Mouse (Mus musculus) intestine, postnatal 0 days (tissue): ENCODE data around the gene Bcan. TPM values are rescaled to one million over a fixed set of nuclear protein-coding genes. Genes with fewer than 3 reads are reported as not detected.

ENCODE experiments used
- ATAC-seq: fragments of 200-750 bp; cut with Nextera tagmentation; 2 replicates; pipeline ENCODE4 v1.8.0; 2017; ENCODE audit warnings: mild to moderate bottlenecking, moderate TSS enrichment, moderate library complexity
- H3K27ac ChIP-seq: fragments of 300-500 bp; sonication (generic); 2 replicates; pipeline ENCODE4 v1.5.1; 2014; ENCODE audit warnings: mild to moderate bottlenecking, low read depth, low read length, moderate library complexity
- H3K27me3 ChIP-seq: fragments of 300-500 bp; sonication (generic); replicated peaks from 2 replicates; pipeline ENCODE4 v1.6.1; 2014; ENCODE audit warnings: low read length, mixed read lengths; ENCODE audit not compliant: control insufficient read depth, insufficient read depth
- H3K36me3 ChIP-seq: fragments of 300-500 bp; sonication (generic); 2 replicates; pipeline ENCODE4 v1.6.1; 2014; ENCODE audit warnings: mild to moderate bottlenecking, moderate library complexity; ENCODE audit not compliant: control insufficient read depth, insufficient read depth
- H3K4me1 ChIP-seq: fragments of 300-500 bp; sonication (generic); replicated peaks from 2 replicates; pipeline ENCODE4 v1.6.1; 2014; ENCODE audit warnings: antibody characterized with exemption, low read length, mixed read lengths; ENCODE audit not compliant: control insufficient read depth, insufficient read depth
- H3K4me2 ChIP-seq: fragments of 300-500 bp; sonication (generic); replicated peaks from 2 replicates; pipeline ENCODE4 v1.6.1; 2014; ENCODE audit warnings: low read depth, mild to moderate bottlenecking, moderate library complexity
- H3K4me3 ChIP-seq: fragments of 300-500 bp; sonication (generic); 2 replicates; pipeline ENCODE4 v1.5.1; 2014; ENCODE audit warnings: low read depth, low read length
- H3K9ac ChIP-seq: fragments of 300-500 bp; sonication (generic); 2 replicates; pipeline ENCODE4 v1.6.1; 2014; ENCODE audit warnings: mild to moderate bottlenecking, low read depth, low read length
- H3K9me3 ChIP-seq: fragments of 300-500 bp; sonication (generic); 2 replicates; pipeline ENCODE4 v1.6.1; 2016; ENCODE audit warnings: mixed run types; ENCODE audit not compliant: control insufficient read depth
- CTCF ChIP-seq: sonication (generic); IDR thresholded peaks from 2 replicates; pipeline ENCODE4 v1.5.1; 2016; ENCODE audit warnings: low read depth, mild to moderate bottlenecking, control low read depth, antibody characterized with exemption, moderate library complexity
- WGBS: fragments of 180-500 bp; shearing (Covaris S2); extraction: QIAGEN DNeasy Blood & Tissue Kit; methylation state at CpG from one replicate; pipeline ENCODE4 v1.1.7; 2014; 5-methylcytosine and 5-hydroxymethylcytosine counted together
- polyA plus RNA-seq: library from polyadenylated mRNA; unstranded; fragments of >200 nt; fragmentation: Nextera tagmentation; extraction: Ambion mirVana; gene quantifications from 2 replicates; pipeline ENCODE4 v1.2.1, GENCODE M21; 2015

Gene Bcan
- polyA plus RNA-seq, 1 experiment from 2014 or later: 0.17 TPM

DNA sequence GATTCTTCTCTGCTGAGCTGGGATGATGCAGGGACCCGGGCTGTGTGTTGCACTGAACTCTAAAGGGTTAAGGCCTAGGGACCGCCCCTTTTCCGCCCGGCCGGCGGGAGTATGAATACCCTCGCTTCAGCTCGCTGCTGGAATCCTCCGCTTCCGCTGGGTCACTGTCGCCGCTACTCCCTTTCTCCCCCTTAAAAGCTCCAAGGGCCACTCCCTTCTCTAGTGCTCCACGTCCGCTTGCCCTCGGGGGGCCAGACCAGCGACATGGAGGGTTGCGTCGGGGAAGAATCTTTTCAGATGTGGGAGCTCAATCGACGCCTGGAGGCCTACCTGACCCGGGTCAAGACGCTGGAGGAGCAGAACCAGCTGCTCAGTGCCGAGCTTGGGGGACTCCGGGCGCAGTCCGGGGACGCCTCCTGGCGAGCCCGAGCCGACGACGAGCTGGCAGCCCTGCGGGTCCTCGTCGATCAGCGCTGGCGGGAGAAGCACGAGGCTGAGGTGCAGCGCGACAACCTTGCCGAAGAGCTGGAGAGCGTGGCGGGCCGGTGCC lies 29.0 kb downstream of the Bcan start, which contains the start of gene Nes:
Gene Nes (plus strand): TSS at position 140 of the 550 bp plus-strand sequence.
- under 1% methylated on average over 44 of the region's 44 CpGs for WGBS
- peak; percentile 25 for ATAC-seq

DNA sequence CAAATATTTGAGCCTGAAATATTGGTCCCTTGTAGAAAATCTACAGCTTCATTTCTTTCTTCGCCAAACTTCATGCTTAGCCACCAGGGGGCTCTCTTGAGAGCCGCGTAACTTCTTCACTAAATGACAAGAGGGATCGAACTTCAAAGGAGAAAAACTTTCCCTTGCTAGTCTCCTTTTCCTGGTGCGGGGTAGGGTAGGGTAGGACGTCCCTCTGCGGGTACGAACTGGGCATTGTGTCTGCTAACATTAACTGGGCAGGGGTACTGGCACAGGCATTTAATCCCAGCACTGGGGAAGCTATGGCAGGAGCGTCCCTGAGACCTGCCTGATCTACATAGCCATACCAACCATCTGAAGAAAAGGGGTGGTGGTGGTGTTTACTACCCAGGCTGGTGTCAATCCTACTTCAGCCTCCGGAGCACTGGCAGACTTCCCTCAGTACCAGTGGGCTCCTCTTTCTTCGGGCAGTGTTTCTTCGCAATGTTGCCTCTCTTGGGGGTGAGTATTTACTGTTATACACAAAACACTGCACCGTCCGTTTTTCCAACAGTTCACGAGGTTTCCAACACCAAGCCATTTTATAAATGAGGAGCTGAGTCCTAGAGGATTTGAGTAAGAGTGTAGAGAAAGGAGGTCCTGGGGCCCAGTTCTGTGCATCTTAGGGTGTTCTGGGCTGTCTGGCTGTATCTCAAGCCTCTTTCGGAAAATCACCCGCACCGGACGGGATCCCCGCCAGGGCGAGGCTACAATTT lies 29.7 kb downstream of the Bcan start:
- Histone ChIP-seq H3K27ac (peak overlapping the region; percentile 41; the same call in 1 of the 2 replicates), H3K4me2 (peak overlapping the region; percentile 78), H3K9me3 (no peaks in the 10 kb centered on the region), H3K4me1 (peaks cover 21% of the 10 kb centered on the region), H3K36me3 (peaks cover 5% of the 10 kb centered on the region; the same call in 1 of the 2 replicates), H3K27me3 (0 out of 2 replicates have a peak, but pooled peaks cover 12% of the 10 kb centered on the region), H3K9ac (0 out of 2 replicates have a peak overlapping the region, but pooled peaks have one; percentile 62), H3K4me3 (peak overlapping the region; percentile 52)
- 3% methylated on average over 21 of the region's 21 CpGs for WGBS
- ATAC-seq: 0 out of 2 replicates have a peak, but pooled peaks have one; percentile 3
- TF ChIP-seq CTCF: peak; percentile 86

More for the DNA sequence above, 29.0 kb downstream of the Bcan start, which contains the start of gene Nes:
- H3K27me3 ChIP-seq: 0 out of 2 replicates have a peak, but pooled peaks cover 12% of the 10 kb centered on the region
- H3K9ac ChIP-seq: peak within 1 kb of the TSS; percentile 62
- peak within 1 kb of the TSS; percentile 52 for H3K4me3 ChIP-seq
- TF ChIP-seq CTCF: 0 out of 2 replicates have a peak, but pooled peaks have one; percentile 7
- H3K36me3 ChIP-seq: peaks cover 10% of the 10 kb centered on the region; the same call in 1 of the 2 replicates
- peak within 1 kb of the TSS; percentile 78 for H3K4me2 ChIP-seq
- H3K9me3 ChIP-seq: no peaks in the 10 kb centered on the region
- peak within 1 kb of the TSS; percentile 41; the same call in 1 of the 2 replicates for H3K27ac ChIP-seq
- peaks cover 21% of the 10 kb centered on the region for H3K4me1 ChIP-seq

DNA sequence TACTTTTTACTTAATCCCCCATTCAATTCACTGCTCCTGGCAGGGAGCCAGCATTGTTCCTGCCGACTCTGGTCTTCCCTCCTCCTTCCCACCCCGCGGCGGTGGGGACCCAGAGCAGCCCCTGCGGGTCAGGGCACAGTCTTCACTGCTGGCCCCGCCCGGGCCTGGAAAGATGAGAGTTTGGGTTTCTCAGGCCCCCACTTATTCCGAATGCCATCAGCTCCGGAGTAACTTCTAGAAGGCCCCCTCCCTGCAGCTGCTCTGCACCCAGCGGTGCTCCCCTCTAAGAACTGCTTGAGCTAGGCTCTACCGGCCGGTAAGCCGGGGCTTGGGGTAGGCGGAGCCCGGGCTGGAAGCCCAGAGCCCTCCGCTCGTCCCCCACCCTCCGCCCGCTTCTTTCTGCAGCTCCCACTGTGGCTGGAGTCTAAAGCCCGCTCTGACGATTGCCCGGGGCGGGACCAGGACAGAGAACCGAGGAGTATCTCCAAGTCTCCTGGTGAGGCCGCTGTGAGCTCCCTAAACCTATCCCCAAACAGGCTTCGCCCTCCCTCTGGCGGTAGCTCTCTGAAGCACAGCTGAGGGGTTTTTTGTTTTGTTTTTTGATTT lies 39.3 kb downstream of the Bcan start:
- no peaks in the 10 kb centered on the region for H3K9me3 ChIP-seq
- H3K4me1 ChIP-seq: no peaks in the 10 kb centered on the region
- peak; percentile 97 for TF ChIP-seq CTCF
- H3K9ac ChIP-seq: peak overlapping the region; percentile 19; the same call in 1 of the 2 replicates
- 0 out of 2 replicates have a peak, but pooled peaks cover 7% of the 10 kb centered on the region for H3K27me3 ChIP-seq
- H3K36me3 ChIP-seq: no peaks in the 10 kb centered on the region
- 0 out of 2 replicates have a peak overlapping the region, but pooled peaks have one; percentile 51 for H3K27ac ChIP-seq
- peak overlapping the region; percentile 35 for H3K4me3 ChIP-seq
- ATAC-seq: peak; percentile 89
- under 1% methylated on average over 27 of the region's 27 CpGs for WGBS
- peak overlapping the region; percentile 80 for H3K4me2 ChIP-seq

DNA sequence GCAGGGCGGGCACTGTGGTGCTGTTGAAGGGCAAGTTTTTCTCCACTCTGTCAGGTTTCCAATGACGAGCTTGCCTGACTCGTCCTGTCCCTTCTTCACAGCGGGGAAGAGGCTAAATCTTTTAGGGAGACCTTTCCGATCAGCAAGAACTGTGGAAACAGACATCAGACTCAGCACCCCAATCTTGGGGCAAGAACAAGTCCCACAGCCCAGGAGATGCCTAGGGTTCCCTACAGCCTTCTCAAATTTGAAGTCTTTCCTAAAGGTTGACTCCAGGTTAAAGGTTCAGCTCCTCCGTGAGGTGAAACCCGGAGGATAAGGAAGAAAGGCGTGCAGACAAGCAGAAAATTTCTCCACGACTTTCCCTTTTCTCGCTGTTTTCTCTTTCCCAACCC lies 39.8 kb downstream of the Bcan start:
- H3K27me3 ChIP-seq: 0 out of 2 replicates have a peak, but pooled peaks cover 7% of the 10 kb centered on the region
- no peak overlapping the region; the same call in 1 of the 2 replicates for H3K9ac ChIP-seq
- no peaks in the 10 kb centered on the region for H3K9me3 ChIP-seq
- H3K4me2 ChIP-seq: peak overlapping the region; percentile 80
- WGBS: 10% methylated on average over 10 of the region's 10 CpGs
- ATAC-seq: no peak
- H3K4me1 ChIP-seq: no peaks in the 10 kb centered on the region
- no peaks in the 10 kb centered on the region for H3K36me3 ChIP-seq
- no peak for TF ChIP-seq CTCF
- peak overlapping the region; percentile 35 for H3K4me3 ChIP-seq
- H3K27ac ChIP-seq: no peak overlapping the region

DNA sequence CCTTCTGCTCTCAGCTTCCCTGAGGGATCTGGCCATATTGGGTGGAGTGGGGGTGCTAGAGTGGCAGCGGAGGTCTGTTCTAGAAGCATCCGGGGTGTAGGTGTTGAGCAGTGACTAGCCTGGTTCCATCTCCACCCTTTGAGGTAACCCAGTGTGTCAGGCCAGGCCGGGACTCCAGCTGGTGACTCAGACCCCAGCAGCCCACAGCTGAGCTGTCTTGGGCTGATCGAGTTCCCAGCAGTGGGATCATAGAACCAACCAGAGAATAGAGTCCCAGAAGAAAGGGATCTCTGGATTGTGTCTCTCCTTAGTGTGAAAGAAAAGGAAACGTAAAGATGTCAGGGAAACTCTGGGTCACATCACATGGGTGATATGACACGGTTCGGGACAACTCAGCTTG lies 40.7 kb downstream of the Bcan start:
- WGBS: 67% methylated on average over 7 of the region's 7 CpGs
- TF ChIP-seq CTCF: no peak
- no peaks in the 10 kb centered on the region for H3K36me3 ChIP-seq
- H3K4me3 ChIP-seq: no peak overlapping the region
- H3K9me3 ChIP-seq: no peaks in the 10 kb centered on the region
- H3K27me3 ChIP-seq: 0 out of 2 replicates have a peak, but pooled peaks cover 7% of the 10 kb centered on the region
- H3K27ac ChIP-seq: no peak overlapping the region
- no peaks in the 10 kb centered on the region for H3K4me1 ChIP-seq
- no peak for ATAC-seq
- H3K4me2 ChIP-seq: no peak overlapping the region
- no peak overlapping the region for H3K9ac ChIP-seq

DNA sequence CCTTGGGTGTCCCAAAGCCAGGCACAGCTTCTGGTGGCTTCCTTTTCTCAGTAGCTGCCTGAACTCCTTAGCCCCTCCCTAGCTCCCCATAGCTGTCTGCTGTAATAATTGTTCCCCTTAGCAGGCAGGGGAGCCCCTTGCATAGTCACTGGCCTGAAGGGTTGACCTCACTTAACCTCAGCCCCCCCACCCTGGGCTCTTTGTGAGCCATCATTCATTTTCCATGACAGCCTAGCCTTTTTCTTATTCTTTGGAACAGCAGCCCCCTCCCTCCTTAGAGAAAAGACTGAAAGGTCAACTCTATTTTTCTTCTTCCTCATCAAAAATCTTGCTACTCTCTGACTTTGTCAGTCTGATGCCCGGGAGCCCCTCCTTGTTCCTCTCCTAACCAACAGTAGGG lies 41.1 kb downstream of the Bcan start:
- Histone ChIP-seq H3K9me3 (no peaks in the 10 kb centered on the region), H3K4me2 (no peak overlapping the region), H3K4me3 (no peak overlapping the region), H3K27ac (no peak overlapping the region), H3K9ac (no peak overlapping the region), H3K4me1 (no peaks in the 10 kb centered on the region), H3K27me3 (0 out of 2 replicates have a peak, but pooled peaks cover 7% of the 10 kb centered on the region), H3K36me3 (no peaks in the 10 kb centered on the region)
- no peak for ATAC-seq
- no peak for TF ChIP-seq CTCF
- 71% methylated on average over 1 of the region's 1 CpGs for WGBS
